Mouse (Mus musculus) neural tube, postnatal 0 days (tissue): Measurements from ENCODE around the gene Tm4sf20. TPM values are rescaled to one million over a fixed set of nuclear protein-coding genes. Genes with fewer than 3 reads are reported as not detected.

ENCODE experiments used
- polyA plus RNA-seq: library from polyadenylated mRNA; unstranded; fragments of >200 nt; fragmentation: Nextera tagmentation; extraction: Ambion mirVana; gene quantifications from 2 replicates; pipeline ENCODE4 v1.2.1, GENCODE M21; 2015

Gene Tm4sf20
- not detected in 2 replicates for polyA plus RNA-seq

DNA sequence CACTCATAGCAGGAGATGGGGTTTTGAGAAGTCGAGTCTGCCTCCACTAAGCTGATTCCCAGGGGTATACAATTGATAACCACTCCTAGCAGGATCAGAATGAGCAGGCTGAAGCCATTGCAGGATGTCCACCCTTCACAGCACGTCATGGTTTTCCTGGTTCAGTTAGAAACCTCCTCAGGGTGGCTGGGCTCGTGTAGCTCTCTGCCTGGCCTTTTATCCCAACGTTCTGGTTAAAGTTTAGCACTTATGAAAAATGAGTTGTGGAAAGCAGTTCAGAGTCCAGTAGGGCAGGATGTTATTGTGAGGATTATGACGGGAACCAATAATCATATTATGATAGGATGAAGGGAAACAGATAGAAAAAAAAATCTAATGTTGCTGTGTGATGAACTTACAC is at the start of gene Tm4sf20:
Gene Tm4sf20, minus strand, starts transcription at position 193 of the 400 bp plus-strand sequence.

DNA sequence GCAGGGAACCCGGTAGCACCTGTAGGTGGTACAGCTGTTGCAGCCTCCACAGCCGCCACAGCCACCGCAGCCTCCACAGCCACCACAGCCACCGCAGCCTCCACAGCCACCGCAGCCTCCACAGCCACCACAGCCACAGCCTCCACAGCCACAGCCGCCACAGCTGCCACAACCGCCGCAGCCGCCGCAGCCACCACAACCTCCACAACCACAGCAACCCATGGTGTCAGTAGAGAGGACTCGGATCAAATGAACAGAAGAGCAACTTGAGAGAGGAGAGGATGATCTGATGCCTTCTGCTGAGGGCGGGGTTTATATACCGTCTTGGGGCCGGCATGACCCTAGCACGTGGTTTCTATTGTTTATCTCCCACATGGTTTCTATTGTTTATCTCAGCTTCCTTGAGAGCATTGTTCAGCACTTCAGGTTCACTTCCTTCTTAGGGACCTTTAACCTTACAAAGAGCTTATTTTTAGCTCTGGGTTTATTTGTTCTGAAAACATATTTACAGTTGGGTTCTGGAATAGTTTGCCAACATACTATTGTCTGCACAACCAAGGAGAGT is 2.8 kb upstream of the Tm4sf20 start, which contains the start of gene Gm47791:
Gene Gm47791, minus strand, starts transcription at position 222 of the 565 bp plus-strand sequence.

DNA sequence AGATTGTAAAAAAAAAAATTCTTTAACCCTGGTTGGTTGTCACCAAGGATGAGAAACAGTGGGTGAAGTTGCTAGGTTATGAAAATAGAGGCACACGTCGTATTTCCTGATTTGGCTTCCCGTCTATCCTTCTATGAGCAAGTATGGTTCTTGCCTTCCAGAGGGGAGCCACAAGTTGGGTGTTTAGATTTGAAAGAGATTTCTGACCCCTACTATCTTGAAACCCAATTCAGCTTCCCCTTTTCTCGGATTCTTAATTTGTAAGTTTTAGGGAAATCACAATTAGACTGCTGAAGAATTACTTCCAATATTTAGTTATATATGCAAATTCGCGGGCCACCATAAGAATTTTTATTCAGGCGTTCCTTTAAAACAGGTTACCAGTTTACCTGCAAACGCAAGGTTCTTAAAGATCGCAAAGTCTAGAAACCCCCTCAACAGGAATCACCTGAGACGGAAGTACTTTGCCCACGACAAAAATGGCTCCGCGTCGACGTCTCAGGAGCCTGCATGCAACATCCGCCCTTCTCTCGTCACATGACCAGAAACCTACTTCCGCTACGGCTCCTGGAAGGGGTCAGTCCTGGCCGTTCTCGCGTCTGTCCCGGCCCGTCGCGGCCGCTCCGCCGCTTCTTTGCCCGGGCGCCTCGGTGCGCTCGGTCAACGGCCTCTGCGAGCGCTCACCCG is 43.8 kb downstream of the Tm4sf20 start, which contains the start of gene Mff:
Gene Mff, plus strand, starts transcription at position 552 of the 687 bp plus-strand sequence.

Other genes with a start within 250 kb of the Tm4sf20 start
- 0.26 and 0.32 TPM in 2 replicates for gene Col4a4, start 181.6 kb downstream of the Tm4sf20 start, polyA plus RNA-seq
- gene Col4a3, start 181.5 kb downstream of the Tm4sf20 start, polyA plus RNA-seq: 0.29 and 0.32 TPM in 2 replicates
- 378 and 390 TPM in 2 replicates for gene Mff, start 43.6 kb downstream of the Tm4sf20 start, polyA plus RNA-seq
- not detected in 2 replicates for gene Gm47791, start 2.8 kb upstream of the Tm4sf20 start, polyA plus RNA-seq
- 22.7 and 23.4 TPM in 2 replicates for gene Agfg1, start 71.0 kb upstream of the Tm4sf20 start, polyA plus RNA-seq
- gene A030005L19Rik, start 144.9 kb upstream of the Tm4sf20 start, polyA plus RNA-seq: not detected in 2 replicates
- gene A030014E15Rik, start 156.5 kb upstream of the Tm4sf20 start, polyA plus RNA-seq: not detected in 2 replicates
- gene Gm6217, start 162.9 kb upstream of the Tm4sf20 start, polyA plus RNA-seq: not detected in 2 replicates
- not detected in 2 replicates for gene A030003K21Rik, start 174.9 kb upstream of the Tm4sf20 start, polyA plus RNA-seq
- not detected in 2 replicates for gene Gm7544, start 187.6 kb upstream of the Tm4sf20 start, polyA plus RNA-seq
- not detected in 2 replicates for gene Gm47955, start 191.8 kb upstream of the Tm4sf20 start, polyA plus RNA-seq
- gene Gm47959, start 232.1 kb upstream of the Tm4sf20 start, polyA plus RNA-seq: not detected in 2 replicates